Mouse (Mus musculus) lung, postnatal 0 days (tissue): ENCODE data around the gene Cflar.
A peak's percentile ranks its signal among the peaks of the same experiment; 100 is the strongest.

Experiments used
- CTCF ChIP-seq: IDR thresholded peaks from 2 replicates; pipeline ENCODE4 v1.5.1; 2016; ENCODE audit warnings: antibody characterized with exemption, mild to moderate bottlenecking
- EP300 ChIP-seq: IDR thresholded peaks from 2 replicates; pipeline ENCODE4 v1.6.1; 2016; ENCODE audit warnings: antibody characterized with exemption, mild to moderate bottlenecking, control low read depth

DNA sequence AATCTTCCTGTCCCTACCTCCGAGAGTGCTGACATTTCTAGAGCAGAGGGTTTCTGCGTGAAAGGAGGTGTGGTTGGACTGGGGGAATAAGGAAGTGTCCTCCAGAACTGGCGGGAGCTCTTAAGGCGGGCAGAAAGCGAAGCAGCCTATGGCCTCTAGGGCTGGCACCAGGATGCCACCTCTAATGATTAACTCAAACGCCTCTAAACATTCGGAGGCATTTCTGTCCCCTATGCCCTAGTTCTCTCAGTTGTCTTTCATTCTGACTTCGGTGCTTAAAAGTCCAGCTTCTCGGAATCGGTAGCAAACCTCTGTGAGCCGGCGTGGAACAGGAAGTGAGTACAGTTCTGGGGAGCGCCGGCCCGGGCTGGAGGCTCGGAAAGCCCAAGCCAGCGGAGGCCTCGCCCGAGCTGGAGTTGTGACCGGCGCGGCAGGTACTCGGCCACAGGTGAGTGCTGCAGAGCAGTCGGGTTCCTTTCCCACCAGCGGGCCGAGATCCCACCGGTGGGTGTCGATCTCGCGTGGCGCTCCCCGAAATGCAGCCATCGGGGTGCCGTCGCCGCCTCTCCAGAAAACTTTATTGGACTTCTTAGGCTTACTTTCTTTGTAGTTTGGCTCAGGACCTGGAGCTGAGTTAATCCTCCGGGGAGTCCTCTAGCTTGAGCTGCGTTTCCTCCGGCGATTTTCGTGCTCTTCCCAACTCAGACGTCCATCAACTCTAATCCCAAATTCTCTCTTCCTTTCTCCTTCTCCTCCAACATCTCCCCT lies 84.2 kb downstream of the Cflar start, which contains the start of gene Casp8:
- 0 out of 2 replicates have a peak, but pooled peaks have one; percentile 24 for TF ChIP-seq CTCF
- TF ChIP-seq EP300 = 0 out of 2 replicates have a peak, but pooled peaks have one; percentile 19
